Mouse (Mus musculus) cerebellum, adult 18-20 months (tissue): Measurements from ENCODE around the gene Rerg.
"Not testable (repeated sequence)": the region's sequence is repeated elsewhere in the genome, so short reads cannot be mapped to it uniquely, and the experiment has no call there.

Experiments
- DNase-seq, 2 experiments: peaks; one replicate each; pipeline ENCODE4 v3.0.0; 2021

The Rerg gene

GRCm38 (mm10) chr6:137065506-137065905, 104.8 kb downstream of the Rerg start:
- no peak for DNase-seq

- DNase-seq: no peak
These were observed 105.5 kb downstream of the Rerg start for GRCm38 (mm10) chr6:137064786-137065185.

GRCm38 (mm10) chr6:137063239-137063940, 106.9 kb downstream of the Rerg start:
- no peak for DNase-seq

- no peak for DNase-seq
These were observed 108.3 kb downstream of the Rerg start for GRCm38 (mm10) chr6:137061880-137062531.

GRCm38 (mm10) chr6:137060595-137060994, 109.7 kb downstream of the Rerg start:
- DNase-seq: no peak

- DNase-seq: no peak
These were observed 112.0 kb downstream of the Rerg start for GRCm38 (mm10) chr6:137058257-137058656.

- DNase-seq: no peak
These were observed 116.2 kb downstream of the Rerg start for GRCm38 (mm10) chr6:137054073-137054472.

- peak; percentile 9 to 17 for DNase-seq
These were observed 116.8 kb downstream of the Rerg start for GRCm38 (mm10) chr6:137053464-137053863.

GRCm38 (mm10) chr6:137053006-137053405, 117.3 kb downstream of the Rerg start:
- no peak for DNase-seq

GRCm38 (mm10) chr6:137047036-137047435, 123.3 kb downstream of the Rerg start:
- DNase-seq: no peak

- no peak for DNase-seq
These were observed 125.2 kb downstream of the Rerg start for GRCm38 (mm10) chr6:137045011-137045504.

- DNase-seq: not testable (repeated sequence)
These were observed 134.5 kb downstream of the Rerg start for GRCm38 (mm10) chr6:137035611-137036395.

- DNase-seq: no peak
These were observed 139.6 kb downstream of the Rerg start for GRCm38 (mm10) chr6:137030611-137031097.

- DNase-seq: no peak
These were observed 140.2 kb downstream of the Rerg start for GRCm38 (mm10) chr6:137029931-137030610.

- DNase-seq: no peak
These were observed 144.8 kb downstream of the Rerg start for GRCm38 (mm10) chr6:137025461-137025860.

GRCm38 (mm10) chr6:137024541-137024940, 145.8 kb downstream of the Rerg start:
- no peak for DNase-seq

GRCm38 (mm10) chr6:137017216-137017973, 152.9 kb downstream of the Rerg start:
- DNase-seq: no peak

- peak; percentile 8 to 11 for DNase-seq
These were observed 156.0 kb downstream of the Rerg start for GRCm38 (mm10) chr6:137014346-137014745.

- no peak for DNase-seq
These were observed 159.1 kb downstream of the Rerg start for GRCm38 (mm10) chr6:137011187-137011586.
